Mouse (Mus musculus): ENCODE data around the gene Usp39. TPM values are rescaled to one million over a fixed set of nuclear protein-coding genes. Genes with fewer than 3 reads are reported as not detected.
A peak's percentile ranks its signal among the peaks of the same experiment; 100 is the strongest.

Gene Usp39
- polyA plus RNA-seq, 1 experiment: 55.4 TPM

GRCm38 (mm10) chr6:72279505-72279904 is 65.5 kb downstream of the Usp39 start:
- Histone ChIP-seq H3K27me3 (ENCODE audit: control insufficient read depth, insufficient read depth, insufficient read length) (no peaks in the 10 kb centered on the region), H3K79me2 (ENCODE audit: control insufficient read depth, insufficient read depth) (no peaks in the 10 kb centered on the region), H3K4me3 (no peak overlapping the region), H3K4me2 (ENCODE audit: low read depth) (no peak overlapping the region), H3ac (ENCODE audit: control insufficient read depth, insufficient read length) (no peak overlapping the region), H3K36me3 (ENCODE audit: control insufficient read depth, insufficient read depth) (no peaks in the 10 kb centered on the region)
- TF ChIP-seq E2F4 (IDR thresholded peaks at IDR 0.05; ENCODE audit: insufficient read depth) (no peak), MYOD1 (IDR thresholded peaks at IDR 0.05; ENCODE audit: control insufficient read depth in 1 of 3, insufficient read length in 2 of 3, low read depth in 2 of 3) (no peak), POLR2AphosphoS2 (IDR thresholded peaks at IDR 0.05; ENCODE audit: insufficient read length, low read depth) (no peak), USF1 (IDR thresholded peaks at IDR 0.05; ENCODE audit: low read depth) (no peak)

DNA sequence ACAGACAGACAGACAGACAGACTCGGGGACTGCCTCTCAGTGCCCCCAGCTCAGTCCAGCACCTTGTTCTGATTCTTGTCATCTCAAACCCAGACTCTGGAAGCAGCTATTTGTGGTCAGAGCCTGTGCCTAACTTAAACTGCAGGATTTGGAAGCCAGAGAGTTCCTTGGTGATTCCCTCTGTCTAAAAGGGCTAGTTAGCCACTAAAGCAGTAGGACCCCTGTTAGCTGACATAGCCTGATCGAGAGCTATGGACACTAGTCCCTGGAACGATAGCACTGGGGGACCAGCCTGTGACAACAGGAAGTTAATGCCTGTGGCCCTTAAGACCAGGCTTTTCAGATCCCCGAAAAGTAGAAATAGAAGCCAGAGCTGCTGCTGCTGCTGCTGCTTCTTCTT is 66.1 kb downstream of the Usp39 start:
- Histone ChIP-seq H3K36me3 (ENCODE audit: control insufficient read depth, insufficient read depth) (no peaks in the 10 kb centered on the region), H3K27me3 (ENCODE audit: control insufficient read depth, insufficient read depth, insufficient read length) (no peaks in the 10 kb centered on the region), H3K79me2 (ENCODE audit: control insufficient read depth, insufficient read depth) (no peaks in the 10 kb centered on the region), H3K4me2 (ENCODE audit: low read depth) (no peak overlapping the region), H3K4me3 (no peak overlapping the region), H3ac (ENCODE audit: control insufficient read depth, insufficient read length) (no peak overlapping the region)
- TF ChIP-seq SRF (IDR thresholded peaks at IDR 0.05; ENCODE audit: control insufficient read depth, insufficient read length, low read depth) (no peak), TCF3 (IDR thresholded peaks at IDR 0.05; ENCODE audit: insufficient read length, low read depth) (no peak)

- H3ac ChIP-seq (ENCODE audit: control insufficient read depth, insufficient read length): no peak overlapping the region
- no peaks in the 10 kb centered on the region for H3K27me3 ChIP-seq (ENCODE audit: control insufficient read depth, insufficient read depth, insufficient read length)
- no peaks in the 10 kb centered on the region for H3K36me3 ChIP-seq (ENCODE audit: control insufficient read depth, insufficient read depth)
- no peaks in the 10 kb centered on the region for H3K79me2 ChIP-seq (ENCODE audit: control insufficient read depth, insufficient read depth)
- no peak overlapping the region for H3K4me3 ChIP-seq
- peak overlapping the region; percentile 59 for H3K4me2 ChIP-seq (ENCODE audit: low read depth)
- TF ChIP-seq MYOD1 (IDR thresholded peaks at IDR 0.05; ENCODE audit: control insufficient read depth in 1 of 3, insufficient read length in 2 of 3, low read depth in 2 of 3) (peak in 2 of 3 experiments; percentile 59 to 75), TCF12 (IDR thresholded peaks at IDR 0.05; ENCODE audit: insufficient read depth, poor library complexity, severe bottlenecking) (peak; percentile 6), POLR2AphosphoS2 (IDR thresholded peaks at IDR 0.05; ENCODE audit: insufficient read length, low read depth) (no peak), MYOG (IDR thresholded peaks at IDR 0.05; ENCODE audit: control insufficient read depth in 1 of 3, insufficient read depth in 1 of 3, insufficient read length in 2 of 3, low read depth in 2 of 3) (peak in 2 of 3 experiments; percentile 82 to 88)
These were observed 67.3 kb downstream of the Usp39 start for GRCm38 (mm10) chr6:72277508-72278166.

- no peak overlapping the region for H3K4me3 ChIP-seq
- H3K27me3 ChIP-seq (ENCODE audit: control insufficient read depth, insufficient read depth, insufficient read length): no peaks in the 10 kb centered on the region
- H3K4me2 ChIP-seq (ENCODE audit: low read depth): peak overlapping the region; percentile 59
- H3ac ChIP-seq (ENCODE audit: control insufficient read depth, insufficient read length): no peak overlapping the region
- no peaks in the 10 kb centered on the region for H3K79me2 ChIP-seq (ENCODE audit: control insufficient read depth, insufficient read depth)
- no peak for TF ChIP-seq POLR2AphosphoS2 (IDR thresholded peaks at IDR 0.05; ENCODE audit: insufficient read length, low read depth)
- no peak for TF ChIP-seq REST (IDR thresholded peaks at IDR 0.05; ENCODE audit: insufficient read depth, insufficient read length)
- H3K36me3 ChIP-seq (ENCODE audit: control insufficient read depth, insufficient read depth): no peaks in the 10 kb centered on the region
These were observed 68.0 kb downstream of the Usp39 start for GRCm38 (mm10) chr6:72276972-72277441.

DNA sequence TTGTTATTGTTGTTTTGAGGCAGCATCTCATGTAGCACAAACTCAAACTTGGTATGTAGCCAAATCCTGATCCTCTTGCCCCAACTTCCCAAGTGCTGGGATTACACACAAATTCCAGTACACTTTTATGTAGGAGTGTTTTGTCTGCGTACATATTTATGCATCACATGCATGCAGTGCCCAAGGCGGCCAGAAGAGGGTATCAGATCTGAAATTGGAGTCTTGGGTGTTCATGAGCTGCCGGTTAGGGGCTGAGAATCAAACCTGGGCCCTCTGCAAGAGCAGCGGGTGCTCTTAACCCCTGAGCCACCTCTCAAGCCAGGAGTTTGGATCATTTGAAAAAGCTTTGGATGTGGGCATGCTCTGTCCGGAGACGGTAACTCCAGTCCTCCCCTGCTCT is 68.8 kb downstream of the Usp39 start:
- TF ChIP-seq REST (IDR thresholded peaks at IDR 0.05; ENCODE audit: insufficient read depth, insufficient read length): no peak
- TF ChIP-seq MYOG (IDR thresholded peaks at IDR 0.05; ENCODE audit: control insufficient read depth in 1 of 3, insufficient read depth in 1 of 3, insufficient read length in 2 of 3, low read depth in 2 of 3): no peak
- no peak for TF ChIP-seq POLR2A (IDR thresholded peaks at IDR 0.05; ENCODE audit: insufficient read length, low read depth)
- no peak for TF ChIP-seq USF1 (IDR thresholded peaks at IDR 0.05; ENCODE audit: low read depth)
- no peak for TF ChIP-seq MAX (IDR thresholded peaks at IDR 0.05; ENCODE audit: low read depth)
- no peak for TF ChIP-seq E2F4 (IDR thresholded peaks at IDR 0.05; ENCODE audit: insufficient read depth)
- TF ChIP-seq MYOD1 (IDR thresholded peaks at IDR 0.05; ENCODE audit: control insufficient read depth in 1 of 3, insufficient read length in 2 of 3, low read depth in 2 of 3): no peak
- TF ChIP-seq TCF12 (IDR thresholded peaks at IDR 0.05; ENCODE audit: insufficient read depth, poor library complexity, severe bottlenecking): no peak
- TF ChIP-seq TCF3 (IDR thresholded peaks at IDR 0.05; ENCODE audit: insufficient read length, low read depth): no peak
- TF ChIP-seq SRF (IDR thresholded peaks at IDR 0.05; ENCODE audit: control insufficient read depth, insufficient read length, low read depth): no peak
- no peak for TF ChIP-seq POLR2AphosphoS2 (IDR thresholded peaks at IDR 0.05; ENCODE audit: insufficient read length, low read depth)
- no peak for TF ChIP-seq CEBPB (IDR thresholded peaks at IDR 0.05; ENCODE audit: insufficient read depth, poor library complexity, severe bottlenecking)
- peak overlapping the region; percentile 59 for H3K4me2 ChIP-seq (ENCODE audit: low read depth)
- no peaks in the 10 kb centered on the region for H3K27me3 ChIP-seq (ENCODE audit: control insufficient read depth, insufficient read depth, insufficient read length)
- H3K36me3 ChIP-seq (ENCODE audit: control insufficient read depth, insufficient read depth): no peaks in the 10 kb centered on the region
- no peak overlapping the region for H3ac ChIP-seq (ENCODE audit: control insufficient read depth, insufficient read length)
- H3K79me2 ChIP-seq (ENCODE audit: control insufficient read depth, insufficient read depth): no peaks in the 10 kb centered on the region
- no peak overlapping the region for H3K4me3 ChIP-seq

DNA sequence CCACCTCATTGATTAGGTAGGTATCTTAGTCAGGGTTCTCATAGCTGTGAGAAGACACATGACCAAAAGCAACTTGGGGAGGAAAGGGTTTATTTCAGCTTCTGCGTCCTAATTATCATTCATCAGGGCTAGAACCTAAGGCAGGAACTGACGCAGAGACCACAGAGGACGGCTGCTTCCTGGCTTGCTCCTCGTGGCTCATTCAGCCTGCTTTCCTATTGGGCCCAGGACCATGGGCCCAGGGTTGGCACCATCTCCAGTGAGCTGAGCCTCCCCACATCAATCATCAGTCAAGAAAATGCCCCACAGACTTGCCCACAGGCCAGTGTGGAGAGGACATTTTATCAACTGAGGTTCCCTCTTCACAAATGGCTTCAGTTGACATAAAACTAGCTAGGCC is 69.5 kb downstream of the Usp39 start:
- Histone ChIP-seq H3ac (ENCODE audit: control insufficient read depth, insufficient read length) (no peak overlapping the region), H3K4me3 (no peak overlapping the region)

More for the DNA sequence above, 69.5 kb downstream of the Usp39 start:
- no peak overlapping the region for H3K4me2 ChIP-seq (ENCODE audit: low read depth)
- TF ChIP-seq REST (IDR thresholded peaks at IDR 0.05; ENCODE audit: insufficient read depth, insufficient read length): no peak
- TF ChIP-seq POLR2AphosphoS2 (IDR thresholded peaks at IDR 0.05; ENCODE audit: insufficient read length, low read depth): no peak
- TF ChIP-seq SRF (IDR thresholded peaks at IDR 0.05; ENCODE audit: control insufficient read depth, insufficient read length, low read depth): no peak
- TF ChIP-seq TCF3 (IDR thresholded peaks at IDR 0.05; ENCODE audit: insufficient read length, low read depth): no peak
- TF ChIP-seq TCF12 (IDR thresholded peaks at IDR 0.05; ENCODE audit: insufficient read depth, poor library complexity, severe bottlenecking): no peak
- TF ChIP-seq MAX (IDR thresholded peaks at IDR 0.05; ENCODE audit: low read depth): no peak
- TF ChIP-seq E2F4 (IDR thresholded peaks at IDR 0.05; ENCODE audit: insufficient read depth): no peak
- no peak for TF ChIP-seq MYOG (IDR thresholded peaks at IDR 0.05; ENCODE audit: control insufficient read depth in 1 of 3, insufficient read depth in 1 of 3, insufficient read length in 2 of 3, low read depth in 2 of 3)
- TF ChIP-seq USF1 (IDR thresholded peaks at IDR 0.05; ENCODE audit: low read depth): no peak
- no peak for TF ChIP-seq MYOD1 (IDR thresholded peaks at IDR 0.05; ENCODE audit: control insufficient read depth in 1 of 3, insufficient read length in 2 of 3, low read depth in 2 of 3)
- no peak for TF ChIP-seq POLR2A (IDR thresholded peaks at IDR 0.05; ENCODE audit: insufficient read length, low read depth)
- TF ChIP-seq CEBPB (IDR thresholded peaks at IDR 0.05; ENCODE audit: insufficient read depth, poor library complexity, severe bottlenecking): no peak
- no peaks in the 10 kb centered on the region for H3K27me3 ChIP-seq (ENCODE audit: control insufficient read depth, insufficient read depth, insufficient read length)
- no peaks in the 10 kb centered on the region for H3K79me2 ChIP-seq (ENCODE audit: control insufficient read depth, insufficient read depth)
- no peaks in the 10 kb centered on the region for H3K36me3 ChIP-seq (ENCODE audit: control insufficient read depth, insufficient read depth)
